Mouse (Mus musculus): ENCODE measurements around the gene Il1rl2. TPM values are rescaled to one million over a fixed set of nuclear protein-coding genes. Genes with fewer than 3 reads are reported as not detected.
"Not testable (repeated sequence)": the region's sequence is repeated elsewhere in the genome, so short reads cannot be mapped to it uniquely, and the experiment has no call there.

The Il1rl2 gene
- total and polyA plus RNA-seq, 3 experiments: 0.04 to 0.08 TPM; not detected in 1

- no peak for TF ChIP-seq MEF2A (IDR thresholded peaks at IDR 0.05; ENCODE audit: extremely low read depth, insufficient replicate concordance, low read depth, low read length, poor library complexity, severe bottlenecking)
- TF ChIP-seq BHLHE40 (IDR thresholded peaks at IDR 0.05; ENCODE audit: borderline replicate concordance, low read depth, low read length): no peak
- peak; percentile 51; the same call in 1 of the 2 replicates for TF ChIP-seq MYB (IDR thresholded peaks at IDR 0.05; ENCODE audit: low read depth, low read length)
- TF ChIP-seq GABPA (IDR thresholded peaks at IDR 0.05; ENCODE audit: low read depth, low read length): no peak
- TF ChIP-seq HCFC1 (IDR thresholded peaks at IDR 0.05; ENCODE audit: low read depth, low read length): no peak
- TF ChIP-seq KAT2A (conservative IDR thresholded peaks at IDR 0.05; ENCODE audit: low read depth, low read length): no peak
Observed at GRCm38 (mm10) chr1:40303179-40303866, 21.1 kb upstream of the Il1rl2 start (continued).

DNA sequence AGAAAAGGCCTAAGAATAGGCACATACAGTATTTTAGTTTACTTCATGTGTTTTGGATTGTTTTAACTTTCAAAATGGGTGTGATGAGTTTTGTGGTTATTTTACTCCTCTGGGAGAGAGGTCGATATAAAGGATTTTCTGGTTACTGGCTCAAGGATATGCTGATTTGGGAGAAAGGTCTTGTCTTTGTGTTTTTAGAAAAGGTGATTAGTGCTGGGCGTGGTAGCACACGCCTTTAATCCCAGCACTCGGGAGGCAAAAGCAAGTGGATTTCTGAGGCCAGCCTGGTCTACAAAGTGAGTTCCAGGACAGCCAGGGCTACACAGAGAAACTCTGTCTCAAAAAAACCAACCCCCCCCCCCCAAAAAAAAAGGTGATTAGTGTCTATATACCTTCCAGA lies 20.1 kb upstream of the Il1rl2 start:
- not testable (repeated sequence) for H3K4me3 ChIP-seq (ENCODE audit: control insufficient read depth in 1 of 2, insufficient read depth in 1 of 2, low read depth in 2 of 2, low read length in 2 of 2); DNase-seq (ENCODE audit: low read depth, low spot score); H3K9me3 ChIP-seq (replicated peaks; ENCODE audit: insufficient read depth, low read length); H3K4me1 ChIP-seq (ENCODE audit: control insufficient read depth in 1 of 2, insufficient read depth in 2 of 2, low read length in 2 of 2); H3K27me3 ChIP-seq (ENCODE audit: control insufficient read depth in 1 of 2, insufficient read depth in 2 of 2, low read length in 2 of 2); H3K9ac ChIP-seq (ENCODE audit: control insufficient read depth, low read depth, low read length, poor library complexity, severe bottlenecking); H3K79me2 ChIP-seq (ENCODE audit: control insufficient read depth, insufficient read depth, low read length, poor library complexity); H3K27ac ChIP-seq (ENCODE audit: control insufficient read depth, low read depth, low read length)
- H3K36me3 ChIP-seq (ENCODE audit: control insufficient read depth in 1 of 2, insufficient read depth in 2 of 2, low read length in 2 of 2): peaks cover 0 to 17% of the 10 kb centered on the region in 2 experiments; a peak in 2 of 4 replicates

DNA sequence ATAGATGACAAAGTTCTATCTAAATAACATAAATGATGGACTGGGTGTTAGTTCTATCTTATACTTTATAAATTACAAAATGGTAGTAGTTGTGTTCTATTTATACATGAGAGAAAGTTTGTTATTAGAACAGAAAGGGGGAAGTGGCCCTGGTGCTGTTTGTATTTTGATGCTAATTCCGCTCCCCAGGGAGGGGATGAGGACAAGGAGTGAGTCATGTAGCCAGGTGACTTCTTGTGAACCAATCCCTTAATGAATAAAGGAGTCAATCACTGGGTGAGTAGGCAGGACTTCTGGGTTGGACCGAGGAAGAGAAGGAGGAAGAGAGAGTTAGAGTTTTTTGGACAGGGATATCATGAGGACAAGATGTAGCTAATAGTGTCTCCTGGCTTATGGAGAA lies 18.3 kb upstream of the Il1rl2 start:
- Histone ChIP-seq H3K9me3 (replicated peaks; ENCODE audit: insufficient read depth, low read length) (no peaks in the 10 kb centered on the region), H3K36me3 (ENCODE audit: control insufficient read depth in 1 of 2, insufficient read depth in 2 of 2, low read length in 2 of 2) (peaks cover 0 to 17% of the 10 kb centered on the region in 2 experiments; a peak in 2 of 4 replicates), H3K4me1 (ENCODE audit: control insufficient read depth in 1 of 2, insufficient read depth in 2 of 2, low read length in 2 of 2) (peaks cover 7% of the 10 kb centered on the region in 2 experiments), H3K27ac (ENCODE audit: control insufficient read depth, low read depth, low read length) (no peak overlapping the region), H3K9ac (ENCODE audit: control insufficient read depth, low read depth, low read length, poor library complexity, severe bottlenecking) (no peak overlapping the region), H3K4me3 (ENCODE audit: control insufficient read depth in 1 of 2, insufficient read depth in 1 of 2, low read depth in 2 of 2, low read length in 2 of 2) (no peak overlapping the region), H3K27me3 (ENCODE audit: control insufficient read depth in 1 of 2, insufficient read depth in 2 of 2, low read length in 2 of 2) (no peaks in the 10 kb centered on the region), H3K79me2 (ENCODE audit: control insufficient read depth, insufficient read depth, low read length, poor library complexity) (no peaks in the 10 kb centered on the region)
- no peak for TF ChIP-seq JUND (IDR thresholded peaks at IDR 0.05; ENCODE audit: low read depth, low read length)
- TF ChIP-seq CHD1 (IDR thresholded peaks at IDR 0.05; ENCODE audit: low read depth, low read length): no peak
- no peak for DNase-seq (ENCODE audit: low read depth, low spot score)

DNA sequence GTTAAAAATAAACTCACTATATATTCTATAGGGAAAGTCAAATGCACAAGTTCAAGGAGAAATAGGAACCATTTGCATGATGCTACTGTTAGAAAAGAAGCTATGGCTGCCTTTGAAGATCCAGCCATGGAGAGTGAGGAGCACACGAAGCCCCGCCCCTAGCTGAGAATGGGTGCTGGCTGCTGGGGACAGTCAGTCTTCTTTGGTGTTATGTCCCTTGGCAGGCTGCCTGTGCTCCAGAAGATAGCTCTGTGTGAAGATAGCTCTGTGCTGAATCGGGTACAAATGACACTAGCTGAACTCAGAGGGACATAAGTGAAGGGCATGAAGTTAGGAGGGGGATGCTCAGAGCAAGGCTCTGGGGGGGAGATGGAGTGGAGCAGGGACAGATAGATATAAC lies 13.3 kb upstream of the Il1rl2 start:
- Histone ChIP-seq H3K4me1 (ENCODE audit: control insufficient read depth in 1 of 2, insufficient read depth in 2 of 2, low read length in 2 of 2) (no peaks in the 10 kb centered on the region), H3K9ac (ENCODE audit: control insufficient read depth, low read depth, low read length, poor library complexity, severe bottlenecking) (no peak overlapping the region), H3K27me3 (ENCODE audit: control insufficient read depth in 1 of 2, insufficient read depth in 2 of 2, low read length in 2 of 2) (no peaks in the 10 kb centered on the region), H3K36me3 (ENCODE audit: control insufficient read depth in 1 of 2, insufficient read depth in 2 of 2, low read length in 2 of 2) (no peaks in the 10 kb centered on the region), H3K79me2 (ENCODE audit: control insufficient read depth, insufficient read depth, low read length, poor library complexity) (no peaks in the 10 kb centered on the region), H3K27ac (ENCODE audit: control insufficient read depth, low read depth, low read length) (no peak overlapping the region), H3K4me3 (ENCODE audit: control insufficient read depth in 1 of 2, insufficient read depth in 1 of 2, low read depth in 2 of 2, low read length in 2 of 2) (no peak overlapping the region), H3K9me3 (replicated peaks; ENCODE audit: insufficient read depth, low read length) (no peaks in the 10 kb centered on the region)
- DNase-seq (ENCODE audit: low read depth, low spot score): peak; percentile 76
- TF ChIP-seq POLR2AphosphoS2 (IDR thresholded peaks at IDR 0.05; ENCODE audit: low read length): no peak
- TF ChIP-seq SMC3 (IDR thresholded peaks at IDR 0.05; ENCODE audit: low read depth, low read length): no peak
- no peak for TF ChIP-seq GABPA (IDR thresholded peaks at IDR 0.05; ENCODE audit: low read depth, low read length)
- TF ChIP-seq MYB (IDR thresholded peaks at IDR 0.05; ENCODE audit: low read depth, low read length): no peak
- no peak for TF ChIP-seq RAD21 (IDR thresholded peaks at IDR 0.05; ENCODE audit: low read depth, low read length)

Data from MEL (cell line).